ENCODE assay signal across 8 mouse cellular contexts in the genomic region with DNA sequence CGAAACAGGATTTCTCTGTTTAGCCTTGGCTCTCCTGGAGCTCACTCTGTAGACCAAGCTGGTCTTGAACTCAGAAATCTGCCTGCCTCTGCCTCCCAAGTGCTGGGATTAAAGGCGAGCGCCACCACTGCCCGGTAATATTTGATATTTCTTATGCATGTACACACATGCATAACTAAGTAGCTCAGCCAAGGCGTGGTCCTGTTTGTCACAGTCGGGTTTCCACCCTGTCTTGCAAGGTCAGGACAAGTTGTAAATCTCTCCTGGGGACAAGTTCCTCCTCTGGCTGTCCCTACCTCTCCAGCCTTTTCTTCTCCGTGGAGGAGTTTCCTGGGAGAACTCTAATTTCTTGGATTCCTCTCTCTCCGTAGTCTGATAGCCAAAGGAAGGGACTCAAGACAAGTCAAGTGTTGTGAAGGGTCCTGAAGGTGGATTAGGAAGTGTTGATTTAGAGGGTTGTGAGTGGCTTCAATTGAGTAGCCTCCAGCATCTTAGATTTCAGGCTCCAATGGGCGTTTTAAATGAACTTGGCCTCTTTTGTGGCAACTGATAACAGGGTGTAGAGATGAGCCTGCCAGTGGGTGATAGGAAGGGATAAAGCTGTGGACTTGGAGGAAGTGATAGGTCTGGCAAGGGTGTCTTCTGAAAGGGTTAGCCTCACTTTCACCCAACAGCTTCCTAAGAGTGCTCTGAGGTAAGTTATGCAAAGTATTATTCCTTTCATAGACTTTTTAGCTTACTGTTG. TPM values are rescaled to one million over a fixed set of nuclear protein-coding genes. Genes with fewer than 3 reads are reported as not detected.
DNase-seq lines count a peak whose midpoint lies in the region; ATAC-seq and TF ChIP-seq lines count a peak whose summit lies in the region.

A gene (plus strand): TSS at position 524 of the 745 bp plus-strand sequence.

- no peak within 1 kb of the TSS for H3K4me2 ChIP-seq in limb, embryonic 13.5 days (replicated peaks)
- H3K4me2 ChIP-seq in stomach, postnatal 0 days (replicated peaks; ENCODE audit: low read depth) = no peak within 1 kb of the TSS
- H3K4me2 ChIP-seq in lung, postnatal 0 days (replicated peaks; ENCODE audit: low read depth, low read length) = no peak within 1 kb of the TSS

- 83% methylated on average over 9 of the region's 9 CpGs for WGBS in thymus, adult 2 months
- 88% methylated on average over 9 of the region's 9 CpGs for WGBS in limb, embryonic 13.5 days
- WGBS in stomach, postnatal 0 days = 71% methylated on average over 9 of the region's 9 CpGs
- 78% methylated on average over 9 of the region's 9 CpGs for WGBS in lung, postnatal 0 days

- no peak within 1 kb of the TSS for H3K4me3 ChIP-seq in thymus, adult 2 months (ENCODE audit: control insufficient read depth, insufficient read depth, low read length)
- H3K4me3 ChIP-seq in limb, embryonic 13.5 days = no peak within 1 kb of the TSS
- H3K4me3 ChIP-seq in stomach, postnatal 0 days (ENCODE audit: low read depth, low read length) = no peak within 1 kb of the TSS
- H3K4me3 ChIP-seq in lung, postnatal 0 days (ENCODE audit: low read depth, low read length) = no peak within 1 kb of the TSS

- H3K27ac ChIP-seq in thymus, adult 2 months (ENCODE audit: control insufficient read depth, insufficient read depth, low read length) = no peak within 1 kb of the TSS
- H3K27ac ChIP-seq in limb, embryonic 13.5 days = no peak within 1 kb of the TSS
- H3K27ac ChIP-seq in stomach, postnatal 0 days (replicated peaks) = no peak within 1 kb of the TSS
- H3K27ac ChIP-seq in lung, postnatal 0 days (ENCODE audit: low read length) = no peak within 1 kb of the TSS

- H3K27me3 ChIP-seq in thymus, adult 2 months (ENCODE audit: control insufficient read depth, insufficient read depth, low read length) = no peaks in the 10 kb centered on the region
- no peaks in the 10 kb centered on the region for H3K27me3 ChIP-seq in limb, embryonic 13.5 days
- no peaks in the 10 kb centered on the region for H3K27me3 ChIP-seq in stomach, postnatal 0 days (ENCODE audit: control insufficient read depth, insufficient read depth, low read length)
- no peaks in the 10 kb centered on the region for H3K27me3 ChIP-seq in lung, postnatal 0 days (replicated peaks; ENCODE audit: insufficient read depth, low read length)

- no peaks in the 10 kb centered on the region for H3K36me3 ChIP-seq in thymus, adult 2 months (ENCODE audit: control insufficient read depth, insufficient read depth, low read length)
- no peaks in the 10 kb centered on the region for H3K36me3 ChIP-seq in limb, embryonic 13.5 days
- H3K36me3 ChIP-seq in stomach, postnatal 0 days (ENCODE audit: control insufficient read depth, insufficient read depth, low read length) = no peaks in the 10 kb centered on the region
- no peaks in the 10 kb centered on the region for H3K36me3 ChIP-seq in lung, postnatal 0 days (ENCODE audit: insufficient read depth, low read length)

- ATAC-seq in limb, embryonic 13.5 days (ENCODE audit: low FRiP score, low read depth) = no peak
- no peak for ATAC-seq in stomach, postnatal 0 days (ENCODE audit: low FRiP score, low TSS enrichment)
- ATAC-seq in lung, postnatal 0 days = no peak

- H3K4me1 ChIP-seq in thymus, adult 2 months (replicated peaks; ENCODE audit: control insufficient read depth, insufficient read depth, low read length) = peaks cover 3% of the 10 kb centered on the region; the same call in 1 of the 2 replicates
- peaks cover 4% of the 10 kb centered on the region for H3K4me1 ChIP-seq in limb, embryonic 13.5 days
- H3K4me1 ChIP-seq in stomach, postnatal 0 days (replicated peaks; ENCODE audit: control insufficient read depth, insufficient read depth) = no peaks in the 10 kb centered on the region
- no peaks in the 10 kb centered on the region for H3K4me1 ChIP-seq in lung, postnatal 0 days (ENCODE audit: insufficient read depth, low read depth, low read length)

- TF ChIP-seq CTCF in thymus, adult 2 months (IDR thresholded peaks at IDR 0.05; ENCODE audit: borderline replicate concordance, control insufficient read depth, extremely low read depth, insufficient read depth, low read length, poor library complexity) = no peak
- no peak for TF ChIP-seq CTCF in stomach, postnatal 0 days (IDR thresholded peaks at IDR 0.05; ENCODE audit: low read depth)
- TF ChIP-seq CTCF in lung, postnatal 0 days (IDR thresholded peaks at IDR 0.05) = no peak

- TF ChIP-seq POLR2A in thymus, adult 2 months (IDR thresholded peaks at IDR 0.05; ENCODE audit: control insufficient read depth, extremely low read depth, insufficient read depth, low read length, poor library complexity) = no peak

- H3K9ac ChIP-seq in limb, embryonic 13.5 days = no peak within 1 kb of the TSS
- H3K9ac ChIP-seq in stomach, postnatal 0 days (ENCODE audit: low read length) = no peak within 1 kb of the TSS
- H3K9ac ChIP-seq in lung, postnatal 0 days (replicated peaks; ENCODE audit: low read depth) = no peak within 1 kb of the TSS

- no peaks in the 10 kb centered on the region for H3K9me3 ChIP-seq in limb, embryonic 13.5 days
- H3K9me3 ChIP-seq in stomach, postnatal 0 days (ENCODE audit: control insufficient read depth, low read length) = no peaks in the 10 kb centered on the region
- H3K9me3 ChIP-seq in lung, postnatal 0 days (ENCODE audit: low read length) = no peaks in the 10 kb centered on the region

- TF ChIP-seq EP300 in stomach, postnatal 0 days (optimal IDR thresholded peaks at IDR 0.05) = no peak
- no peak for TF ChIP-seq EP300 in lung, postnatal 0 days (IDR thresholded peaks at IDR 0.05)

- no peak for DNase-seq in adrenal gland, adult 2 months
- DNase-seq in adrenal gland, adult 18-20 months (ENCODE audit: low spot score in 2 of 2) = no peak
- no peak for DNase-seq in thymus, adult 2 months
- DNase-seq in thymus, adult 18-20 months = no peak
- DNase-seq in stomach, postnatal 0 days (ENCODE audit: low spot score) = no peak
- DNase-seq in cerebellum, adult 8-10 months = no peak
- DNase-seq in lung, postnatal 0 days (ENCODE audit: low spot score) = no peak

RNA-seq across cellular contexts. Expression of the gene that starts here (rescaled TPM):
- 10 to 100 TPM; 10.1 to 26.8 TPM for total RNA-seq in adrenal gland, adult 2 months (2021)
- polyA plus RNA-seq in adrenal gland, adult 2 months (2012; rRNA removed) = 11.9 and 18.5 TPM in 2 replicates
- 10 to 100 TPM in 1 of 2 experiments, 1 to 10 TPM in 1; 5.0 to 19.6 TPM for total RNA-seq in adrenal gland, adult 18-20 months (2021)
- polyA plus RNA-seq in thymus, adult 2 months (2012; rRNA removed) = 19.2 and 24.8 TPM in 2 replicates
- 10.9 and 11.4 TPM in 2 replicates for polyA plus RNA-seq in limb, embryonic 13.5 days (2015; fragmentation: Nextera tagmentation; extraction: Ambion mirVana)
- polyA plus RNA-seq in stomach, postnatal 0 days (2015; fragmentation: Nextera tagmentation; extraction: Ambion mirVana) = 22.3 and 24.1 TPM in 2 replicates
- polyA plus RNA-seq in lung, postnatal 0 days (2015; fragmentation: Nextera tagmentation; extraction: Ambion mirVana) = 5.6 and 6.0 TPM in 2 replicates
